In genomic region chr14:121037276-121037675, GRCm38 (mm10) we compare ENCODE assay signal across 8 mouse cellular contexts. TPM values are rescaled to one million over a fixed set of nuclear protein-coding genes. Genes with fewer than 3 reads are reported as not detected.
A peak's percentile ranks its signal among the peaks of the same experiment; 100 is the strongest.
DNase-seq lines count a peak whose midpoint lies in the region; ATAC-seq and TF ChIP-seq lines count a peak whose summit lies in the region.

No protein-coding gene starts in this region.

- no peak overlapping the region for H3K27ac ChIP-seq in kidney, adult 2 months (ENCODE audit: insufficient read depth, low read depth, low read length)
- peak overlapping the region; percentile 92; the same call in 1 of the 2 replicates for H3K27ac ChIP-seq in embryonic facial prominence, embryonic 11.5 days (replicated peaks; ENCODE audit: low read depth, low read length)
- H3K27ac ChIP-seq in hindbrain, embryonic 16.5 days (ENCODE audit: low read depth, low read length): peak overlapping the region; percentile 83
- peak overlapping the region; percentile 89 for H3K27ac ChIP-seq in midbrain, embryonic 16.5 days (ENCODE audit: low read length)

- H3K4me1 ChIP-seq in kidney, adult 2 months (ENCODE audit: control insufficient read depth, insufficient read depth, low read length): peaks cover 10% of the 10 kb centered on the region; the same call in 1 of the 2 replicates
- H3K4me1 ChIP-seq in embryonic facial prominence, embryonic 11.5 days (ENCODE audit: control insufficient read depth, insufficient read depth, low read length): peaks cover 5% of the 10 kb centered on the region
- peaks cover 30% of the 10 kb centered on the region for H3K4me1 ChIP-seq in hindbrain, embryonic 16.5 days (ENCODE audit: control insufficient read depth, insufficient read depth, low read depth, low read length)
- peaks cover 36% of the 10 kb centered on the region for H3K4me1 ChIP-seq in midbrain, embryonic 16.5 days (ENCODE audit: control insufficient read depth, insufficient read depth, low read length)

- TF ChIP-seq POLR2A in kidney, adult 2 months (IDR thresholded peaks at IDR 0.05; ENCODE audit: low read depth, low read length): no peak

- no peak for ATAC-seq in embryonic facial prominence, embryonic 11.5 days (replicated peaks; ENCODE audit: insufficient number of reproducible peaks, low FRiP score, low TSS enrichment, low read depth)
- no peak for ATAC-seq in hindbrain, embryonic 16.5 days
- no peak for ATAC-seq in midbrain, embryonic 16.5 days

- H3K4me3 ChIP-seq in kidney, adult 2 months (ENCODE audit: insufficient read depth, low read depth, low read length): peak overlapping the region; percentile 25; the same call in 1 of the 2 replicates
- peak overlapping the region; percentile 94 for H3K4me3 ChIP-seq in embryonic facial prominence, embryonic 11.5 days (ENCODE audit: low read depth, low read length)
- H3K4me3 ChIP-seq in hindbrain, embryonic 16.5 days (ENCODE audit: low read length): peak overlapping the region; percentile 95
- peak overlapping the region; percentile 92 for H3K4me3 ChIP-seq in midbrain, embryonic 16.5 days (ENCODE audit: low read depth, low read length)

- WGBS in kidney, adult 2 months: 13% methylated on average over 7 of the region's 7 CpGs
- WGBS in embryonic facial prominence, embryonic 11.5 days: 17% methylated on average over 7 of the region's 7 CpGs
- WGBS in hindbrain, embryonic 16.5 days: 16% methylated on average over 7 of the region's 7 CpGs
- 38% methylated on average over 7 of the region's 7 CpGs for WGBS in midbrain, embryonic 16.5 days

- no peaks in the 10 kb centered on the region for H3K9me3 ChIP-seq in embryonic facial prominence, embryonic 11.5 days (replicated peaks; ENCODE audit: control insufficient read depth, low read length)
- no peaks in the 10 kb centered on the region for H3K9me3 ChIP-seq in hindbrain, embryonic 16.5 days (ENCODE audit: control insufficient read depth, low read length)
- H3K9me3 ChIP-seq in midbrain, embryonic 16.5 days (replicated peaks; ENCODE audit: control insufficient read depth, low read length, poor library complexity, severe bottlenecking): no peaks in the 10 kb centered on the region

- H3K36me3 ChIP-seq in kidney, adult 2 months (ENCODE audit: control insufficient read depth, insufficient read depth, low read length): no peaks in the 10 kb centered on the region
- H3K36me3 ChIP-seq in embryonic facial prominence, embryonic 11.5 days (replicated peaks; ENCODE audit: control insufficient read depth, insufficient read depth, low read depth, low read length): no peaks in the 10 kb centered on the region
- no peaks in the 10 kb centered on the region for H3K36me3 ChIP-seq in hindbrain, embryonic 16.5 days (ENCODE audit: control insufficient read depth, insufficient read depth, low read length)
- no peaks in the 10 kb centered on the region for H3K36me3 ChIP-seq in midbrain, embryonic 16.5 days (ENCODE audit: control insufficient read depth, insufficient read depth, low read length)

- peak overlapping the region; percentile 97 for H3K9ac ChIP-seq in embryonic facial prominence, embryonic 11.5 days (replicated peaks; ENCODE audit: low read length)
- H3K9ac ChIP-seq in hindbrain, embryonic 16.5 days (ENCODE audit: low read depth, low read length): peak overlapping the region; percentile 89
- peak overlapping the region; percentile 86 for H3K9ac ChIP-seq in midbrain, embryonic 16.5 days (ENCODE audit: low read depth, low read length)

- DNase-seq in kidney, adult 2 months: no peak
- no peak for DNase-seq in kidney, postnatal 10 days
- DNase-seq in embryonic facial prominence, embryonic 11.5 days (ENCODE audit: low spot score): no peak
- DNase-seq in urinary bladder, postnatal 25 days (ENCODE audit: low spot score): no peak
- DNase-seq in thymus, postnatal 36 days: no peak
- no peak for DNase-seq in cerebellum, postnatal 25 days

- no peaks in the 10 kb centered on the region for H3K27me3 ChIP-seq in kidney, adult 2 months (replicated peaks; ENCODE audit: control insufficient read depth, insufficient read depth, low read length)
- H3K27me3 ChIP-seq in embryonic facial prominence, embryonic 11.5 days (ENCODE audit: control insufficient read depth, insufficient read depth, low read length): no peaks in the 10 kb centered on the region
- H3K27me3 ChIP-seq in hindbrain, embryonic 16.5 days (replicated peaks; ENCODE audit: control insufficient read depth, insufficient read depth, low read length): no peaks in the 10 kb centered on the region
- no peaks in the 10 kb centered on the region for H3K27me3 ChIP-seq in midbrain, embryonic 16.5 days (ENCODE audit: control insufficient read depth, insufficient read depth, low read depth, low read length)

- peak overlapping the region; percentile 94 for H3K4me2 ChIP-seq in embryonic facial prominence, embryonic 11.5 days (ENCODE audit: low read depth, low read length)
- peak overlapping the region; percentile 93 for H3K4me2 ChIP-seq in hindbrain, embryonic 16.5 days (ENCODE audit: low read length)
- peak overlapping the region; percentile 89 for H3K4me2 ChIP-seq in midbrain, embryonic 16.5 days (ENCODE audit: low read length)

- TF ChIP-seq CTCF in kidney, adult 2 months (conservative IDR thresholded peaks at IDR 0.05; ENCODE audit: insufficient read depth, insufficient read length, low read depth, low read length): no peak

RNA-seq across cellular contexts. Expression of gene Farp1, which starts 2.3 kb away (rescaled TPM):
- 28.8 and 30.1 TPM in 2 replicates for polyA plus RNA-seq in kidney, adult 2 months (2012; rRNA removed)
- polyA plus RNA-seq in embryonic facial prominence, embryonic 11.5 days (2014; fragmentation: Nextera tagmentation; extraction: Ambion mirVana): 40.8 and 42.8 TPM in 2 replicates
- 28.9 and 36.0 TPM in 2 replicates for polyA plus RNA-seq in hindbrain, embryonic 16.5 days (2015; fragmentation: Nextera tagmentation; extraction: Ambion mirVana)
- 39.8 and 40.2 TPM in 2 replicates for polyA plus RNA-seq in midbrain, embryonic 16.5 days (2015; fragmentation: Nextera tagmentation; extraction: Ambion mirVana)

Comparison
In these comparisons a context has a peak if more than half of its experiments do, and no peak if none do; other contexts are left out.
1. H3K4me3 ChIP-seq: peak in every context shown above with its lines; median percentile 95 in hindbrain, embryonic 16.5 days; 94 in embryonic facial prominence, embryonic 11.5 days; 92 in midbrain, embryonic 16.5 days; 25 in kidney, adult 2 months.